Mouse (Mus musculus): ENCODE measurements around the gene Adgre5. TPM values are rescaled to one million over a fixed set of nuclear protein-coding genes. Genes with fewer than 3 reads are reported as not detected.

Gene Adgre5
- polyA plus RNA-seq, 2 experiments, result 50.4 to 70.1 TPM

- no peak for TF ChIP-seq POLR2A (IDR thresholded peaks at IDR 0.05; ENCODE audit: borderline replicate concordance, extremely low read depth, insufficient read depth, insufficient read length)
- Histone ChIP-seq H3K36me3 (ENCODE audit: control insufficient read depth, insufficient read depth, low read length) (peaks cover 16% of the 10 kb centered on the region), H3K9ac (ENCODE audit: low read depth, low read length, severe bottlenecking) (peak overlapping the region; percentile 75), H3K9me3 (ENCODE audit: control insufficient read depth, low read length) (no peaks in the 10 kb centered on the region), H3K4me3 (replicated peaks; ENCODE audit: low read length) (peak overlapping the region; percentile 82), H3K27ac (replicated peaks; ENCODE audit: low read depth, low read length) (peak overlapping the region; percentile 84; the same call in 1 of the 2 replicates), H3K27me3 (ENCODE audit: control insufficient read depth, insufficient read depth, low read length) (no peaks in the 10 kb centered on the region), H3K4me2 (replicated peaks; ENCODE audit: low read depth, low read length, severe bottlenecking) (peak overlapping the region; percentile 85), H3K4me1 (ENCODE audit: control insufficient read depth, insufficient read depth, low read length) (peaks cover 14% of the 10 kb centered on the region)
- ATAC-seq (ENCODE audit: low FRiP score, low read depth) (0 out of 2 replicates have a peak, but pooled peaks have one; percentile 0), DNase-seq (ENCODE audit: low spot score) (no peak)
- 1% methylated on average over 17 of the region's 17 CpGs for WGBS
Observed at GRCm38 (mm10) chr8:83715771-83716170, 25.4 kb downstream of the Adgre5 start.

GRCm38 (mm10) chr8:83715031-83715690 lies 26.0 kb downstream of the Adgre5 start, which contains the start of gene Ddx39:
Gene Ddx39 (plus strand): TSS chr8:83715177.
- TF ChIP-seq POLR2A (IDR thresholded peaks at IDR 0.05; ENCODE audit: borderline replicate concordance, extremely low read depth, insufficient read depth, insufficient read length), result peak; percentile 82; the same call in 1 of the 2 replicates
- Histone ChIP-seq H3K4me1 (ENCODE audit: control insufficient read depth, insufficient read depth, low read length) (peaks cover 14% of the 10 kb centered on the region), H3K4me3 (replicated peaks; ENCODE audit: low read length) (peak within 1 kb of the TSS; percentile 82), H3K27ac (replicated peaks; ENCODE audit: low read depth, low read length) (peak within 1 kb of the TSS; percentile 84), H3K9ac (ENCODE audit: low read depth, low read length, severe bottlenecking) (peak within 1 kb of the TSS; percentile 75), H3K27me3 (ENCODE audit: control insufficient read depth, insufficient read depth, low read length) (no peaks in the 10 kb centered on the region), H3K9me3 (ENCODE audit: control insufficient read depth, low read length) (no peaks in the 10 kb centered on the region), H3K36me3 (ENCODE audit: control insufficient read depth, insufficient read depth, low read length) (peaks cover 10% of the 10 kb centered on the region), H3K4me2 (replicated peaks; ENCODE audit: low read depth, low read length, severe bottlenecking) (peak within 1 kb of the TSS; percentile 85)
- peak; percentile 98 for DNase-seq (ENCODE audit: low spot score)
- under 1% methylated on average over 58 of the region's 63 CpGs for WGBS
- peak; percentile 99 for ATAC-seq (ENCODE audit: low FRiP score, low read depth)

- peak; percentile 4 for ATAC-seq (ENCODE audit: low FRiP score, low read depth)
- 0 out of 2 replicates have a peak overlapping the region, but pooled peaks have one; percentile 20 for H3K27ac ChIP-seq (replicated peaks; ENCODE audit: low read depth, low read length)
- 17% methylated on average over 8 of the region's 8 CpGs for WGBS
Observed at GRCm38 (mm10) chr8:83714676-83715030, 26.5 kb downstream of the Adgre5 start.

GRCm38 (mm10) chr8:83707554-83707953 lies 33.6 kb downstream of the Adgre5 start:
- Histone ChIP-seq H3K4me1 (ENCODE audit: control insufficient read depth, insufficient read depth, low read length) (no peaks in the 10 kb centered on the region), H3K4me3 (replicated peaks; ENCODE audit: low read length) (no peak overlapping the region), H3K4me2 (replicated peaks; ENCODE audit: low read depth, low read length, severe bottlenecking) (no peak overlapping the region), H3K9me3 (ENCODE audit: control insufficient read depth, low read length) (no peaks in the 10 kb centered on the region), H3K27me3 (ENCODE audit: control insufficient read depth, insufficient read depth, low read length) (no peaks in the 10 kb centered on the region), H3K9ac (ENCODE audit: low read depth, low read length, severe bottlenecking) (no peak overlapping the region), H3K27ac (replicated peaks; ENCODE audit: low read depth, low read length) (no peak overlapping the region), H3K36me3 (ENCODE audit: control insufficient read depth, insufficient read depth, low read length) (no peaks in the 10 kb centered on the region)
- TF ChIP-seq POLR2A (IDR thresholded peaks at IDR 0.05; ENCODE audit: borderline replicate concordance, extremely low read depth, insufficient read depth, insufficient read length), result no peak
- WGBS, result 67% methylated on average over 8 of the region's 8 CpGs
- ATAC-seq (ENCODE audit: low FRiP score, low read depth) (no peak), DNase-seq (ENCODE audit: low spot score) (no peak)

More at GRCm38 (mm10) chr8:83714676-83715030, 26.5 kb downstream of the Adgre5 start:
- peak overlapping the region; percentile 85 for H3K4me2 ChIP-seq (replicated peaks; ENCODE audit: low read depth, low read length, severe bottlenecking)
- DNase-seq (ENCODE audit: low spot score), result no peak
- H3K9me3 ChIP-seq (ENCODE audit: control insufficient read depth, low read length), result no peaks in the 10 kb centered on the region
- H3K36me3 ChIP-seq (ENCODE audit: control insufficient read depth, insufficient read depth, low read length), result peaks cover 5% of the 10 kb centered on the region
- no peak for TF ChIP-seq POLR2A (IDR thresholded peaks at IDR 0.05; ENCODE audit: borderline replicate concordance, extremely low read depth, insufficient read depth, insufficient read length)
- peaks cover 14% of the 10 kb centered on the region for H3K4me1 ChIP-seq (ENCODE audit: control insufficient read depth, insufficient read depth, low read length)
- peak overlapping the region; percentile 82 for H3K4me3 ChIP-seq (replicated peaks; ENCODE audit: low read length)
- no peaks in the 10 kb centered on the region for H3K27me3 ChIP-seq (ENCODE audit: control insufficient read depth, insufficient read depth, low read length)
- H3K9ac ChIP-seq (ENCODE audit: low read depth, low read length, severe bottlenecking), result no peak overlapping the region

- no peak overlapping the region for H3K27ac ChIP-seq (replicated peaks; ENCODE audit: low read depth, low read length)
- H3K27me3 ChIP-seq (ENCODE audit: control insufficient read depth, insufficient read depth, low read length), result no peaks in the 10 kb centered on the region
- no peak overlapping the region for H3K4me2 ChIP-seq (replicated peaks; ENCODE audit: low read depth, low read length, severe bottlenecking)
- H3K36me3 ChIP-seq (ENCODE audit: control insufficient read depth, insufficient read depth, low read length), result no peaks in the 10 kb centered on the region
- 60% methylated on average over 5 of the region's 5 CpGs for WGBS
- no peak for DNase-seq (ENCODE audit: low spot score)
- no peak for TF ChIP-seq POLR2A (IDR thresholded peaks at IDR 0.05; ENCODE audit: borderline replicate concordance, extremely low read depth, insufficient read depth, insufficient read length)
- H3K9ac ChIP-seq (ENCODE audit: low read depth, low read length, severe bottlenecking), result no peak overlapping the region
- H3K4me3 ChIP-seq (replicated peaks; ENCODE audit: low read length), result no peak overlapping the region
- no peaks in the 10 kb centered on the region for H3K9me3 ChIP-seq (ENCODE audit: control insufficient read depth, low read length)
- no peak for ATAC-seq (ENCODE audit: low FRiP score, low read depth)
- no peaks in the 10 kb centered on the region for H3K4me1 ChIP-seq (ENCODE audit: control insufficient read depth, insufficient read depth, low read length)
Observed at GRCm38 (mm10) chr8:83706411-83706810, 34.7 kb downstream of the Adgre5 start.

Measured in limb, embryonic 14.5 days (tissue).